Mouse (Mus musculus) erythroblast, adult 5-6 weeks (primary cell): ENCODE measurements around the gene Cadps2. TPM values are rescaled to one million over a fixed set of nuclear protein-coding genes. Genes with fewer than 3 reads are reported as not detected.

Experiments
- ATAC-seq: replicated peaks from 2 replicates; pipeline ENCODE4 v1.8.0; 2016; ENCODE audit warnings: moderate number of reproducible peaks, mild to moderate bottlenecking, moderate TSS enrichment, inconsistent platforms; ENCODE audit not compliant: poor library complexity, low FRiP score, severe bottlenecking
- total RNA-seq, 2 experiments: library from RNA; stranded (forward) in 1 of 2; stranded (reverse) in 1 of 2; fragments of 150-400 nt in 1 of 2; fragments of 200-764, 138-1000 nt in 1 of 2; gene quantifications; 2 replicates each; pipeline versions ENCODE4 v1.2.3 to v1.2.4; 2015 to 2017; ENCODE audit warnings: low replicate concordance in 2 of 2

Cadps2 gene
- total RNA-seq, 2 experiments from 2014 or later, result not detected

GRCm38 (mm10) chr6:23573750-23574149, 265.5 kb downstream of the Cadps2 start:
- ATAC-seq, result no peak

GRCm38 (mm10) chr6:23572401-23572800, 266.8 kb downstream of the Cadps2 start:
- no peak for ATAC-seq

- no peak for ATAC-seq
Measured at GRCm38 (mm10) chr6:23569686-23570085, 269.5 kb downstream of the Cadps2 start.

- no peak for ATAC-seq
Measured at GRCm38 (mm10) chr6:23568688-23569087, 270.5 kb downstream of the Cadps2 start.

- no peak for ATAC-seq
Measured at GRCm38 (mm10) chr6:23567651-23568050, 271.6 kb downstream of the Cadps2 start.

GRCm38 (mm10) chr6:23549874-23550273, 289.3 kb downstream of the Cadps2 start:
- no peak for ATAC-seq

GRCm38 (mm10) chr6:23523710-23524109, 315.5 kb downstream of the Cadps2 start:
- ATAC-seq, result no peak

GRCm38 (mm10) chr6:23522556-23522955, 316.7 kb downstream of the Cadps2 start:
- ATAC-seq, result no peak

GRCm38 (mm10) chr6:23498611-23499010, 340.6 kb downstream of the Cadps2 start:
- ATAC-seq, result no peak

GRCm38 (mm10) chr6:23491804-23492203, 347.4 kb downstream of the Cadps2 start:
- ATAC-seq, result no peak

- no peak for ATAC-seq
Measured at GRCm38 (mm10) chr6:23490431-23490830, 348.8 kb downstream of the Cadps2 start.

GRCm38 (mm10) chr6:23489046-23489445, 350.2 kb downstream of the Cadps2 start:
- no peak for ATAC-seq

- no peak for ATAC-seq
Measured at GRCm38 (mm10) chr6:23472686-23473085, 366.5 kb downstream of the Cadps2 start.

GRCm38 (mm10) chr6:23471830-23472229, 367.4 kb downstream of the Cadps2 start:
- ATAC-seq, result no peak

- ATAC-seq, result no peak
Measured at GRCm38 (mm10) chr6:23467885-23468284, 371.3 kb downstream of the Cadps2 start.

GRCm38 (mm10) chr6:23462600-23463280, 376.5 kb downstream of the Cadps2 start:
- ATAC-seq, result no peak

- ATAC-seq, result no peak
Measured at GRCm38 (mm10) chr6:23457748-23458147, 381.5 kb downstream of the Cadps2 start.

GRCm38 (mm10) chr6:23453907-23454306, 385.3 kb downstream of the Cadps2 start:
- no peak for ATAC-seq

- no peak for ATAC-seq
Measured at GRCm38 (mm10) chr6:23439897-23440296, 399.3 kb downstream of the Cadps2 start.

- ATAC-seq, result no peak
Measured at GRCm38 (mm10) chr6:23410256-23411049, 428.8 kb downstream of the Cadps2 start.

GRCm38 (mm10) chr6:23394131-23394530, 445.1 kb downstream of the Cadps2 start:
- ATAC-seq, result no peak
